Mouse (Mus musculus) cerebellum, adult (tissue): ENCODE data around the gene Abhd11.
"Not testable (repeated sequence)": the region's sequence is repeated elsewhere in the genome, so short reads cannot be mapped to it uniquely, and the experiment has no call there.

Source experiments
- ATAC-seq: cut with Nextera tagmentation; 2 replicates; pipeline ENCODE4 v1.9.2; 2017; ENCODE audit warnings: mild to moderate bottlenecking, moderate library complexity, mixed read lengths; ENCODE audit not compliant: insufficient number of reproducible peaks, low FRiP score, low TSS enrichment

The Abhd11 gene

DNA sequence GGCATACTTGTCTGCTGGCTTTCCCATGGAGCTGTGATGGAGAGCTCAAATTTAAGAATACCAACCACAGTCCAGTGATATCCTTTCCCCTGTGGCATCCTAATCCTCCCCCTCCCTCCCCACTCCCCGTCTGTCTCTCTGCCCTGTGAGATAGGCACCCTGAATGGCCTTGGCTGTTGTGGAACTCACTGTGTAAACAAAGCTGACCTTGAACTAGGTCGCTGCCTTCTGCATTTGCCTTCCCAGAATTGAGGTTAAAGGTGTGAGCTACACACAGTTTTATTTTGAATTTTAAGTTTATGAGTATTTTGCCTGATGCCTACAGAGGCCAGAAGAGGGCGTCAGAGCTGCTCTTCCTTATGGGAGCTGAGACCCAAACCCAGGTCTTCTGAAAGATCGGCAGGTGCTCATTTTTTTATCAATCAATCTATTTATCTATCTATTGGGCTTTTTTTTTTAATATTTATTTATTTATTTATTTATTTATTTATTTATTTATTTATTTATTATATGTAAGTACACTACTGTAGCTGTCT lies 7.3 kb downstream of the Abhd11 start:
- no peak for ATAC-seq

DNA sequence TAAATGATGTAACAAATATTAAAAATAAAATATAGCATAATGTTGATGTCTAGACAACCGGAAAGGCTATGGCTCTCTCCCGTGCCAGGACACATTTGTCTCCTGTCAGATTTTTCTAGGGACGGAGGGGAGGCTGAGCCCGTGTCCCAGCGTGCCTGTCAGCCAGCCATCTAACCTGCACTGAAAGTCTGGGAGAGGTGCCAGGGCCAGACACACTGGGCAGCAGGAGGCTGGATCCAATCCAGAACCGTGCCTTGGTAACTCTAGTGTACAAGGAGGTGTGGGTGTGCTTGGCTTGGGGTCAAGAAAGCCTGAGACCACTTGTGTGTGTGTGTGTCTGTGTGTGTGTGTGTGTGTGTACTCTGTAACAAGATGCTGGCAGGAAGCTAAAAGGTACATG lies 12.9 kb downstream of the Abhd11 start:
- peak; percentile 62 for ATAC-seq

DNA sequence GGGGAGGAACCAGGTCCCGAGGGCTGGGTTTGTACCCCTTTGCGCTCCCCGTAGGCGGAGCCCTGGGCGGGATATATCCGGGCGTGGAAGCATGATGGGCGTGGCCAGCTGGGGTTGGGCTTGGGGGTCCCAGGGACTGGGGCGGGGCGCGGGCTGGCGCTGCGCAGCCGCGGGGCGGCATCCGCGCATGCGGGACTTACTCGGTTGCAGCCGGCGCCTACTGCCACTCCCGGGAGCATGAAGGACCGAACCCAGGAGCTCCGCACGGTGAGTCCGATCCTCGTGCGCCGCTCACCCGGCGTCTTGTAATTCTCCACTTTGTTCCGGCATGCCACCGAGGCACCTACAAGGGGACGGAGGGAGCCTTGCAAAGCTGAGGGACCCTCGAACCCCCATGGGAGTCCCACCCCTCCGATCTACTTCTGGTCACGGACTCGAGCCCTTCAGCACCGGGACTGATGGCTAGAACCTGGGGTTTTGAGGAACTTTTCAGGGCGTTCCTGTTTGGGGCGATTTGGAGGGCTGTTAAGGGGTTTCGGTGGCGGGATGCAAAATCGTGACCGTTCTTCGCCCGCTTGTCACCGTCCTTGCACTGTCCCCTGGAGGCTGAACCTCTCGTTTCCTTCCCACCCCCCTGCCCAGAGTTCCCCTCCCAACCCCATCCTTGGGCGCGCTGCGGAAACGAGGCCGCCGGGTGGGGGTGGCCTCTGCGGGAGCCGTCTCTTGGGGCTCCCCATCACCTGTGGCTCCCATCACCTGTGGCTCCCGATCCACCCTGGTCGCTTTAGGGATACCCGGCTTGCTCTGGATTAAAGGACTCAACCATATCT lies 14.6 kb downstream of the Abhd11 start, which contains the start of gene Stx1a:
TSS of gene Stx1a (plus strand) at position 139 of the 830 bp plus-strand sequence.
- no peak for ATAC-seq

DNA sequence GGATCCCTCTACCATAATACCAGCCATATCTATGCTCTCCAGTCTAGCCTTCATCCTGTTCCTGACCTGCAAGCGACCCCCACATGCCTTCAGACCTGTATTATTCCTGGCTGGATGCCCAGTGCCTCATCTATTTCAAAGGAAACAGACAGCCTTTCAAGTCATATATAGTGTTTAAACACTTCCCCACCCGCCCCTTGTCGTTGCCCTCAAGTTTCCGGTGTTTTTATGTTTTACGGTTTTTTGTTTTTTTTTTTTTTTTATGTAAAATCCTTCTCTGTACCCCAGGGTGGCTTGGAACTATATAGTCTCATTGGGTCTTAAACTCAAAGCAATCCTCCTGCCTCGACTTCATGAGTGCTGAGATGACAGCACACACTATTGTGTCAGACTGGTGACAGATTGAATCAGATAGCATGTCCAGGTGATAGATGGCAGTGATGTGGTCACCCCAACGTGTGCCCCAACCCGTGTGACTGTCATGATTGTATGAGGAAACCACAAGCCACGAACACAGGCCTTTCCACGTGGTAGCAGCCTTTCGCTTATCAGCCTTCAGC lies 15.8 kb downstream of the Abhd11 start:
- ATAC-seq: no peak

DNA sequence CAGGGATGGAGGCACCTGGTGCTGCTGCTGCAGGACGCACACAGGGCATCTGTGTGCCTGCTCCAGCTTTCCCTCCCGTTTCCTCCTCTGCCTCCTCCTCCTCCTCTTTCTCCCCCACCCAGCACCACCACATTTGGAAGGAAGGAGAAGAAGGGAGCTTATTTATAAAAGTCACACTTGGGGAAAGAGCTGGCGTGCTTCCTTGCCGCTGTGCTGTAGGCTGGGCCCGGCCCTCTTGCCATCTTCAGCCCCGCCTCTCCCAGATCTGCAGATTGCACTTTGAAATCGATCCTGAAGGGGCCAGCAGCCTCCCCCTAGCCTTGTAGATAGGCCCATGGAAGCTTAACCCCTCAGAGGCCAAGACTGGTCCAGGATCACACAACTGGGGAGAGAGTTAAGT lies 16.9 kb downstream of the Abhd11 start:
- no peak for ATAC-seq

DNA sequence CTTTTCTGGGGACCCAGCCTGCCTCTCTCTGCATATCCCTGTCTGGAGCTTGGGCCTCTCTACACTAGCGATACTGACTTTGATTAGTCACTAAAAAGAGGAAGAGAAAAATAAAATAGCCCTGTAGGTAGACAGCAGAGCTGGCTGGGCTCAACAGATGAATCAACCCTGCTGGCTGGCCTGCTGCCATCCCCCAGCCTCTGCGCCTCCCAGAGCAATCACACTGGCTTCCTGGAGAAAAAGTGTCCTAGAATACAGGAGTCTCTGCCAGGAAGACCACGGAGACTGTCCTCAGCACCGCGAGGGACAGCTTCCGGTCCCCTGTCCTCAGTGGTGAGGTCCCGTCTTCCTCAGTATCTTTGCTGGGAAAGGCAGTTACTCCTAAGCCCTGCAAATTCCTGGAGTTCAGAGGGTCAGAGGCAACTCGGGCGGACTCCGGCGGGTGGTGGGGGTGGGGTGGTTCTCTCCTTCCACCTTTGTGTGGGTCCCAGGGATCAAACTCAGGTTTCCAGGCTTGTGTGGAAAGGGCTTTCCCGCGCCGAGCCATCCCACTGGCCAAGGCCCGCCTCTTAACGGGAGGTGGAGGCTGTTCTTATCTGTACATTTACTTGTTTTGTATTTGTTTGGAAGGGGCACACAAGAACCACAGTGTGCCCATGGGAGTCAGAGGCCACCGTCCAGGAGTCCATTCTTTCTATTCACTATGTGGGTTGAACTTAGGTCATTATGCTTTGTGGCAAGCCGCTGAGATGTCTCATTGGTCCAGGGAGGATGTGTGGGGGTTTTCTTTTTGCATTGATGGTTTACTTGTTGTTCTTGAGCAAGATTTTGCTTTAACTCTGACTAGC lies 20.3 kb downstream of the Abhd11 start:
- ATAC-seq: no peak

DNA sequence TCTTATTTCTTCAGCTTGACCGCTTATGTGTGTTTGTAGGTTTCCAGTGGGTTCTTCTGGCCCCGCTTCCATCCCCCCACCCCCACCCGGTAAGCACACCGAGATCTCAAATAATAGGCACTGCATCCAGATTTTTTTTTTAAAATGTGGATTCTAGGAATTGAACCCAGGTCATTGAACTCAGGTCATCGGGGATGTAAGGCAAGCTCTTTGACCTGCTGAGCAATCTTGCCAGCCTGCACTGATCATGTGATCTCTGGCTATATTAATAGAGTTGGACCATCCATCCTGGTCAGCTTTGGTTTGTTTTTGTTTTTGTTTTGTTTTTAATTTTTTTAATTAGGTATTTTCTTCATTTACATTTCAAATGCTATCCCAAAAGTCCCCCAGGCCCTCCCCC lies 23.6 kb downstream of the Abhd11 start:
- ATAC-seq: no peak

DNA sequence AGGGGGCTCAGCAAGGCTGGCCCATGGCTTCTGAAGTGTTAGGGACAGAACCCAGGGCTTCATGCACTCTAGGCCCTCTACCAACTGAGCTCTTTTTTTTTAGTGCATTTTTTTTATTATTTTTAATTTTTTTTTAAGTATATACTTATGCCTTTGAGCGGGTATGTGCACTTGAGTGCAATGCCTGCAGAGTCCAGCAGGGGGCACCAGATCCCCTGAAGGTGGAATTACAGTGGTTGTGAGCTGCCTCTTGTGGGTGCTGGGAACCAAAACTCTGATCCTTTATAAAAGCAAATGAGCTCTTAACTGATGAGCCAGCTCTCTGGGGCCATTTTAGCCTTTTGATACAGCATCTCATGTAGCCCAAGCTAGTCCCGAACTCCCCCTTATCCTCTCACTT lies 25.6 kb downstream of the Abhd11 start:
- ATAC-seq: no peak

DNA sequence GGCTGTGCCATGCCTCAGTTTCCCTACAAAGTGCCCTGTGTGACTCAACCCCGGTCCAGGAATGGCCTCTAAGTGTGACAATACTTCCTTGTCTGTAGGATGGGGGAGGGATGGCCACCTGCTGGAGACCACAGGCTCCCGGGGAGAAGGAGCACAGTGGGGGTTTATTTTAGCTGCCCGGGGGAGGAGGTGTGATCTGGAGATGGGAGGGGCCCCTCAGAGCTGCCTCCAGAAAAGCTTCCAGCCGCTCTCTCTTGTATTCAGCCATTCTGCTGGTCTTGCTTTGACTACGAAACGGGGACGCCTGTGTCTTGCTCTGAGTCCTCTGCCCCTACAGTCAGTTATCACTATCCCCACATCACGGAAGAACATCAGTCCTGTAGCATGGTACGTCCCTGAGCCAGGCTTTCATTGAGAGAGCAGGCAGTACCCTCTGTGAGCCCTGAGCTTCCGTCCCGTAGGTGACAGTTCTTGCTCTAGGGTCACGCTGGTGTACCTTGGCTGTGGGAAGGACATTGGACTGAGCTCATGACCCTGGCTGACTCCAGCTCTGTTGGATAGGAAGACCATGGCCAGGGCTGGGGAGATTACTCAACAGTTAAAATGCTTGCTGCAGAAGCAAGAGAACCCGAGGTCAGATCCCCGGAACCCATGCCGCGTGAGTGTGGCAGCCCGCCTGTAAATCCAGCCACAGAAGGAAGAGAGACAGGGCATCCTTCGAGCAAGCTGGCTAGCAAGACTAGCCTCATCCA lies 26.8 kb downstream of the Abhd11 start:
- ATAC-seq: no peak

DNA sequence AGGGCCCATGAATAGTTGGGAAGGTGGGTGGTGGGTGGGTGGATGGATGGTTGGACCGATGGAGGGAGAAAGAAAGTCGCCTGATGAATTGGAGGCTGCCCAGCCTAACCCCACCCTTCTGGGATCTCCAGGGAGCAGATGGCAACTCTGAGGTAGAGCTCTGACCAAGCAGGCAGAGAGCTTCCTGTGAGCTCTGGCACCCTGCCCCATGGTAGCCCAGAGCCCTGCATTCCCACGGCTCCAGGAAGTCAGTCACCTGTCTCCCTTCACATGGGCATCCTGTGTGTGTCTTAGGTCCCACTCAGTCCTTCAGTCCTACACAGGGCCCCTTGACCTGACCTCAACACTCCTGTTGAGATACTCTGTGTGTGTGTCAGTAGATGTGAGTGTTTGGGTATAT lies 29.0 kb downstream of the Abhd11 start:
- ATAC-seq: no peak

DNA sequence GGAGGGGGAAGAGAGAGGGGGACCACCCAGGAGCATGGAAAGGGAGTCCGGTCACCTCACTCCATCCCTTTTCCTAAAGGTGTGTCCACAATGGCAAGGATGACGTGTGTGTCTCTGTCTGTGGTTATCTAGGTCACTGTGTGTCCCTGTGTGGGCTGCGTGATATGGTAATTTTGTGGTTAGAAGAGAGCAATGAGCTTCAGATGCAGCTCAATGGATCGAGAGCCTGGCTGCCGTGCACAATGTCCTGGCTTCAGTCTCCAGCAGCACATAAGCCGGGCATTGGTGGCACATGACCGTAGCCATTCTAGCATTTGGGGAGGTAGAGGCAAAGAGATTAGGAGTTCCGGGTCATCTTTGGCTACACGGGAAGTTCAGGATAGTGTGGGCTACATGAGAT lies 30.6 kb downstream of the Abhd11 start:
- ATAC-seq: no peak

DNA sequence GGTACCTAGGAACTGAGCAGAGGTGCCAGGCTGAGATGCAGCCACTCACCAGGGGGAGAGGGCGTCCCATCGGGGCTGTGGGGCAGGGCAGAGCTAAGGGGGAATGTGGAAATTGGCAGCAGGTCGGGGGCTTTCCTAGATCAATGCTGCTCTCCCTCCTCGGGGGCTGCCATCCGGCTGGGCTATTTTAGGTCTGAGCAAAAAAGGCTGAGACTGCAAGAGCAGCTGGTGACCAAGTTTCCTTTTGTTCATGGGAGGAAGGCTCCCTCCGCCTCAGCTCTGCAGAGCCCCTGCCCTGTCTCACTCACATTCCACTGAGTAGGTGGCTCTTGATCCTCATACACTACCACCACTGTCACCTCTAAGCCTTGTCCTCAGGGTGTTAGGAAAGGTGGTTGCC lies 31.1 kb downstream of the Abhd11 start:
- no peak for ATAC-seq

DNA sequence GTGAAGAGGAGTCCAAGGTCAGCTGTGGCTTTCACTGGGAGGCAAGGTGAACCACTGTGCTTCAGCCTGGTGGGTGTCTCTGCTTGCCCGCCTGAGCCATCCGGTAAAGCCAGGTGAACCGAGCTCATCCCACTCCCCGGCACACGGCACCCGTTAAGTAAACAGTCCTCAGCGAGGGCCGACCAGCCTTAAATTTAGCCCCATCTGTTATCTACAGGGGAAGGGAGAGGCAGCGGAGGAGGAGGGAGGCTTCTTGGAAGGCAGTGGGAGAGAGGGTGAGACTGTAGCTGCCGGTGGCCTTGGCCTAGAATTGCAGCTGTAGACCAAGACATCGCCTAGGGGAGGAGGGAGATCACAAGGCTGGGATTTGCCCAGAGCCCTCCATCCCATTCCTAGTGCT lies 31.8 kb downstream of the Abhd11 start:
- ATAC-seq: no peak

DNA sequence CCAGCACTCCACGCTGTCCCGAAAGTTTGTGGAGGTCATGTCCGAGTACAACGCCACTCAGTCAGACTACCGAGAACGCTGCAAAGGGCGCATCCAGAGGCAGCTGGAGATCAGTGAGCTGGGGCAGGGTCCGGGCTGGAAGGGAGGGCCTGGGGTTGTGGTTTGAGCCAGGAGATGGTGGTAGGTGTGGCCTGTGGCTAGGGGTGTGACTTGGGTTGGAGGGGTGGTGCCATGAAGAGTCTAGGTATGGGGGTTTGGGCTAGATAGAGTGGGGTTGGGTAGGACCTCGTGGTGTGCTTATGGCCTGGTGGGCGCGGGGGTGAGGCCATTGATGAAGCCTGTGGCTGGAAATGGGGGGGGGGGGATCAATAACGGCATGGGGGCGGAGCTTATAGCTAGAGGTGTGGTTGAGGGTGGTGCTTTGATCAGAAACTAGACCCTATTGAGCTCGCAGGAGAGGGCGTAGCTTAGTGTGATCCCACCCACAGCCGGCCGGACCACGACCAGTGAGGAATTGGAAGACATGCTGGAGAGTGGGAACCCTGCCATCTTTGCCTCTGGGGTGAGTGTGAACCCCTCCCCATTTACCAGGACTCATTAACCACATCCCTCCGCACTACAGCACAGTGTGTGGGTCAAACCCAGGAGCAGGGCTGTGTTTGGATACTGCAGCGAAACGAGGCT lies 33.3 kb downstream of the Abhd11 start:
- no peak for ATAC-seq

DNA sequence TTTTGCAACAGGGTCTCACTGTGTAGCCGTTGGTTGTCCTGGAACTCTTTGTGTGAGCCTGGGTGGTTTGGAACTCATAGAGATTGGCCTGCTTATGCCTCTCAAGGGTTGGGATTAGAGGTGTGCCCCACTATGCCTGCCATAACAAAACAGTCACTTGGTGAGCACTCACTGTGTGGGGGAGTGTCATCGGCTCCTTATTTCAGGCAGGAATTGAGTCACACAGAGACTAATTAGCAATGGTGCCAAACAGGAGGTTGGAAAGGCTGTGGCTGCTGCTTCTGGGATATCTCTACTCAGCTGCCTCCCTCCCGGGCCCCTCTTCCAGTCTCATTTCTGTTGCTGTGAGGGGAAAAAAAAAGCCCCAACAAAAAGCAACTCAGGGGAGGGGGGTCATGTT lies 35.6 kb downstream of the Abhd11 start:
- no peak for ATAC-seq

DNA sequence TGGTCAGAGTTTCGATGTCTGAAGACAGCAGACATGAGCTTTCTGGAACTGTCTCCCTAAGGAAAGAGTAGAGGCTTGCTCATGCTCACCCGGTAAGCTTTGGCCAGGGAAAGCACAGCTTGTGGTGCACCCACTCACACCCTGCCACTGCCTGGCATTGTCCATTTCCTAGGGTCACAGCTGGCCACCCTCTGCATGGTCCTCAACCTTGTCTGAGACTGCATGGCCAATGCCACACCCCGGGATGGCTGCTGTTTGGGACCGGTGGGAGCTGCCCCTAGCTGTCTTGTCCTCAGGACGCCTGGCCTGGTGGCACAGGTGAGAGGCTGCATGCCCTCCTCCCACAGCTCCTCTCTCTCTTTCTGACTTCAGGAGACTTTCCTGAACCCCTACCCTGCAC lies 39.6 kb downstream of the Abhd11 start:
- no peak for ATAC-seq

DNA sequence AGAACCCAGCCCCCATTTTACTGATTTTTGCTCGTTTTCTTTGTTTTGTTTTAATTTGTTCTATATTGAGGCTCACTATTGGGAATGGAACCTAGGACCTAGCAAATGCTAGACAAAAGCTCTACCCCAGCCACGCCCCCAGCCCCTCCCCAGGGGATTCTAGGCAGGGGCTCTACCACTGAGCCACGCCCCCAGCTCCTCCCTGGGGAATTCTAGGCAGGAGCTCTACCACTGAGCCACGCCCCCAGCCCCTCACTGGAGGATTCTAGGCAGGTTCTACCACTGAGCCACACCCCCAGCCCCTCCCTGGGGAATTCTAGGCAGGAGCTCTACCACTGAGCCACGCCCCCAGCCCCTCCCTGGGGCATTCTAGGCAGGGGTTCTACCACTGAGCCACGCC lies 40.3 kb downstream of the Abhd11 start:
- ATAC-seq: not testable (repeated sequence)

DNA sequence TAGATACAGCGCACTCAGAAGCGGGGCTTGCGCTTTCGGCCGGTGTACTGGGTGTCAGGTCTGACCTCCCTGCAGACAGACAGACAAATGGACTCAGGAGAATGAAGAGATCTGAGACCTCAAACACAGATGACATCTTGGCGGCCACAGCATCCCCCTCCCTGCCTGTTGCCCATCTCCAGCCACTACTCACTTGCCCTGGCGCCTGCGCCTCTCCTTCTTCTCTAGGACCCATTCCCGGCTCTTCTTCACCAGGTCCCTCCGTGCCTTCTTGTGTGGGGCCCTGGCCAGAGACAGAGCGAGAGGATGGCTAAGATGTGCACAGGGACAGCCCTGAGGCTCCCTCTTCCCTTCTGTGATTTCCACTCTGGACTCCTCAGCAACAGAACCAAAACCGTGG lies 44.4 kb downstream of the Abhd11 start:
- ATAC-seq: no peak
